Mouse (Mus musculus) R1 (cell line): ENCODE data around the gene Arhgef18.

Experiments used
- DNase-seq: peaks from one replicate; pipeline ENCODE4 v3.0.0-alpha.2; 2018; ENCODE audit warnings: low read depth, low spot score

Arhgef18 gene

GRCm38 (mm10) chr8:3392771-3393710 is at the start of gene Arhgef18:
TSS of gene Arhgef18 (plus strand) at chr8:3393006.
- peak; percentile 92 for DNase-seq

GRCm38 (mm10) chr8:3345337-3345736 is 47.5 kb upstream of the Arhgef18 start:
- DNase-seq: no peak

- DNase-seq: peak; percentile 32
These were observed 46.0 kb upstream of the Arhgef18 start for GRCm38 (mm10) chr8:3346691-3347413.

GRCm38 (mm10) chr8:3348142-3348823 is 44.5 kb upstream of the Arhgef18 start:
- no peak for DNase-seq

- DNase-seq: no peak
These were observed 42.1 kb upstream of the Arhgef18 start for GRCm38 (mm10) chr8:3350747-3351146.

- peak; percentile 23 for DNase-seq
These were observed 40.1 kb upstream of the Arhgef18 start for GRCm38 (mm10) chr8:3352715-3353114.

GRCm38 (mm10) chr8:3353189-3353810 is 39.5 kb upstream of the Arhgef18 start, which contains the start of gene A430078G23Rik:
TSS of gene A430078G23Rik (plus strand) at chr8:3353415.
- no peak for DNase-seq

- DNase-seq: peak; percentile 47
These were observed 38.9 kb upstream of the Arhgef18 start for GRCm38 (mm10) chr8:3353811-3354442.

- peak; percentile 11 for DNase-seq
These were observed 38.4 kb upstream of the Arhgef18 start for GRCm38 (mm10) chr8:3354443-3354812.

- peak; percentile 83 for DNase-seq
These were observed 37.2 kb upstream of the Arhgef18 start for GRCm38 (mm10) chr8:3355586-3355985.

- peak; percentile 77 for DNase-seq
These were observed 34.7 kb upstream of the Arhgef18 start for GRCm38 (mm10) chr8:3358060-3358459.

GRCm38 (mm10) chr8:3367086-3367485 is 25.7 kb upstream of the Arhgef18 start:
- no peak for DNase-seq

- DNase-seq: no peak
These were observed 24.7 kb upstream of the Arhgef18 start for GRCm38 (mm10) chr8:3368091-3368490.

- DNase-seq: peak; percentile 59
These were observed 17.1 kb upstream of the Arhgef18 start for GRCm38 (mm10) chr8:3375748-3376147.

- DNase-seq: no peak
These were observed 16.0 kb upstream of the Arhgef18 start for GRCm38 (mm10) chr8:3376641-3377274.

GRCm38 (mm10) chr8:3387286-3387685 is 5.5 kb upstream of the Arhgef18 start:
- peak; percentile 86 for DNase-seq

GRCm38 (mm10) chr8:3388591-3389338 is 4.0 kb upstream of the Arhgef18 start:
- DNase-seq: peak; percentile 41

GRCm38 (mm10) chr8:3389506-3389905 is 3.3 kb upstream of the Arhgef18 start:
- DNase-seq: no peak

- DNase-seq: no peak
These were observed 513 bp upstream of the Arhgef18 start for GRCm38 (mm10) chr8:3392293-3392692.

GRCm38 (mm10) chr8:3394600-3394999 is 1.8 kb downstream of the Arhgef18 start:
- DNase-seq: peak; percentile 74
